Mouse (Mus musculus): ENCODE measurements at regions not wholly inside any gene's neighbourhood (a gene's known extent, or its start where the extent isn't known, plus 50 kb on each side); places are given as distances from the start of the nearest gene placed in this dataset.

GRCm38 (mm10) chr10:44763102-44763501, 234.8 kb upstream of the Prdm1 start:
- no peak for TF ChIP-seq CTCF (IDR thresholded peaks at IDR 0.05; ENCODE audit: borderline replicate concordance, insufficient read depth, low read length)
- TF ChIP-seq POLR2A (IDR thresholded peaks at IDR 0.05; ENCODE audit: low read depth, low read length) = no peak

All from embryonic fibroblast, embryonic 13.5 days (primary cell).